In genomic region chr7:67713820-67714510, GRCm38 (mm10) we compare ENCODE assay signal across 9 mouse cellular contexts. TPM values are rescaled to one million over a fixed set of nuclear protein-coding genes. Genes with fewer than 3 reads are reported as not detected.
A peak's percentile ranks its signal among the peaks of the same experiment; 100 is the strongest.
DNase-seq lines count a peak whose midpoint lies in the region; ATAC-seq lines count a peak whose summit lies in the region.
"Had no signal": no experiment of that assay in that cellular context is flagged by ENCODE, and none has a peak within 500 bp of the region (broad histone marks: within the 10 kb centered on the region; RNA-seq: fewer than 3 reads in every experiment).

No protein-coding gene starts in this region.

- H3K27me3 ChIP-seq in intestine, embryonic 14.5 days (replicated peaks; ENCODE audit: control insufficient read depth, insufficient read depth, low read length) = no peaks in the 10 kb centered on the region
- no peaks in the 10 kb centered on the region for H3K27me3 ChIP-seq in intestine, embryonic 15.5 days (replicated peaks)
- no peaks in the 10 kb centered on the region for H3K27me3 ChIP-seq in heart, embryonic 13.5 days (replicated peaks)
- H3K27me3 ChIP-seq in midbrain, embryonic 16.5 days (ENCODE audit: control insufficient read depth, insufficient read depth, low read depth, low read length) = no peaks in the 10 kb centered on the region

- H3K9ac ChIP-seq in intestine, embryonic 14.5 days (ENCODE audit: low read length) = no peak overlapping the region
- no peak overlapping the region for H3K9ac ChIP-seq in intestine, embryonic 15.5 days
- H3K9ac ChIP-seq in heart, embryonic 13.5 days = peak overlapping the region; percentile 59
- 0 out of 2 replicates have a peak overlapping the region, but pooled peaks have one; percentile 25 for H3K9ac ChIP-seq in midbrain, embryonic 16.5 days (ENCODE audit: low read depth, low read length)
- H3K9ac ChIP-seq: liver, embryonic 14.5 days had no signal

- WGBS in intestine, embryonic 14.5 days = 75% methylated on average over 19 of the region's 19 CpGs
- 70% methylated on average over 19 of the region's 19 CpGs for WGBS in intestine, embryonic 15.5 days
- WGBS in heart, embryonic 13.5 days = 38% methylated on average over 19 of the region's 19 CpGs
- 42% methylated on average over 19 of the region's 19 CpGs for WGBS in midbrain, embryonic 16.5 days

- ATAC-seq in intestine, embryonic 14.5 days (replicated peaks; ENCODE audit: low FRiP score, low TSS enrichment, low read depth) = no peak
- ATAC-seq in intestine, embryonic 15.5 days = no peak
- ATAC-seq in heart, embryonic 13.5 days (ENCODE audit: extremely low read depth, insufficient number of reproducible peaks, low FRiP score, low TSS enrichment) = no peak
- peak; percentile 79 for ATAC-seq in midbrain, embryonic 16.5 days
- no peak for ATAC-seq in monocyte, adult 5-6 weeks (replicated peaks; ENCODE audit: insufficient number of reproducible peaks, low FRiP score, low TSS enrichment, poor library complexity, severe bottlenecking)

- H3K36me3 ChIP-seq in intestine, embryonic 14.5 days (ENCODE audit: control insufficient read depth, insufficient read depth, low read length) = peaks cover 44% of the 10 kb centered on the region
- H3K36me3 ChIP-seq in intestine, embryonic 15.5 days = peaks cover 7% of the 10 kb centered on the region
- H3K36me3 ChIP-seq in heart, embryonic 13.5 days = peaks cover 47% of the 10 kb centered on the region
- H3K36me3 ChIP-seq in midbrain, embryonic 16.5 days (ENCODE audit: control insufficient read depth, insufficient read depth, low read length) = no peaks in the 10 kb centered on the region

- H3K4me2 ChIP-seq in intestine, embryonic 14.5 days (ENCODE audit: low read length) = no peak overlapping the region
- H3K4me2 ChIP-seq in intestine, embryonic 15.5 days (replicated peaks) = no peak overlapping the region
- H3K4me2 ChIP-seq in heart, embryonic 13.5 days = peak overlapping the region; percentile 30; the same call in 1 of the 2 replicates
- H3K4me2 ChIP-seq in midbrain, embryonic 16.5 days (ENCODE audit: low read length) = peak overlapping the region; percentile 28; the same call in 1 of the 2 replicates

- peak; percentile 65 for DNase-seq in intestine, embryonic 14.5 days (ENCODE audit: low spot score)
- DNase-seq in embryo, embryonic 11.5 days (ENCODE audit: low read depth, low spot score) = peak; percentile 27
- peak; percentile 59 to 60 for DNase-seq in layer of hippocampus, postnatal 36 days
- no peak for DNase-seq in spleen, postnatal 10 days (ENCODE audit: low spot score in 2 of 2)

- no peaks in the 10 kb centered on the region; the same call in 1 of the 2 replicates for H3K4me1 ChIP-seq in intestine, embryonic 14.5 days (replicated peaks; ENCODE audit: control insufficient read depth, insufficient read depth, low read length)
- peaks cover 12% of the 10 kb centered on the region; the same call in 1 of the 2 replicates for H3K4me1 ChIP-seq in intestine, embryonic 15.5 days (replicated peaks)
- peaks cover 65% of the 10 kb centered on the region for H3K4me1 ChIP-seq in heart, embryonic 13.5 days
- peaks cover 14% of the 10 kb centered on the region for H3K4me1 ChIP-seq in midbrain, embryonic 16.5 days (ENCODE audit: control insufficient read depth, insufficient read depth, low read length)

- no peak overlapping the region for H3K27ac ChIP-seq in intestine, embryonic 14.5 days (ENCODE audit: low read depth)
- H3K27ac ChIP-seq in intestine, embryonic 15.5 days = no peak overlapping the region
- H3K27ac ChIP-seq in heart, embryonic 13.5 days (replicated peaks) = peak overlapping the region; percentile 81
- H3K27ac ChIP-seq in midbrain, embryonic 16.5 days (ENCODE audit: low read length) = peak overlapping the region; percentile 60
- H3K27ac ChIP-seq: liver, embryonic 14.5 days had no signal

- no peaks in the 10 kb centered on the region for H3K9me3 ChIP-seq in intestine, embryonic 14.5 days (ENCODE audit: control insufficient read depth, low read length)
- H3K9me3 ChIP-seq in intestine, embryonic 15.5 days = no peaks in the 10 kb centered on the region
- H3K9me3 ChIP-seq in heart, embryonic 13.5 days = no peaks in the 10 kb centered on the region
- H3K9me3 ChIP-seq in midbrain, embryonic 16.5 days (replicated peaks; ENCODE audit: control insufficient read depth, low read length, poor library complexity, severe bottlenecking) = peaks cover 3% of the 10 kb centered on the region; the same call in 1 of the 2 replicates

- H3K4me3 ChIP-seq in intestine, embryonic 14.5 days (ENCODE audit: low read depth, low read length) = no peak overlapping the region
- H3K4me3 ChIP-seq in intestine, embryonic 15.5 days (replicated peaks) = no peak overlapping the region
- no peak overlapping the region for H3K4me3 ChIP-seq in heart, embryonic 13.5 days
- H3K4me3 ChIP-seq in midbrain, embryonic 16.5 days (ENCODE audit: low read depth, low read length) = no peak overlapping the region

RNA-seq across cellular contexts. Expression of gene Synm, which starts 45.6 kb away (rescaled TPM):
- 2.3 and 2.4 TPM in 2 replicates for polyA plus RNA-seq in intestine, embryonic 14.5 days (2014; fragmentation: Nextera tagmentation; extraction: Ambion mirVana)
- polyA plus RNA-seq in intestine, embryonic 15.5 days (2015; fragmentation: Nextera tagmentation; extraction: Ambion mirVana) = 4.1 and 4.7 TPM in 2 replicates
- polyA plus RNA-seq in heart, embryonic 13.5 days (2015; fragmentation: Nextera tagmentation; extraction: Ambion mirVana) = 2.8 and 3.4 TPM in 2 replicates
- total RNA-seq in layer of hippocampus, postnatal 36 days (2021) = 10 to 100 TPM; 19.8 to 20.9 TPM
- polyA plus RNA-seq in midbrain, embryonic 16.5 days (2015; fragmentation: Nextera tagmentation; extraction: Ambion mirVana) = 4.6 and 5.1 TPM in 2 replicates
- 0.53 TPM in 1 of 3 replicates, not detected in the others for total RNA-seq in monocyte, adult 5-6 weeks (2017)

Comparison
In these comparisons a context has a peak if more than half of its experiments do, and no peak if none do; other contexts are left out.
1. DNase-seq: peak in intestine, embryonic 14.5 days (single experiment), embryo, embryonic 11.5 days (single experiment) and layer of hippocampus, postnatal 36 days (2 of 2); none in spleen, postnatal 10 days (0 of 2).
2. H3K27ac ChIP-seq: peak in heart, embryonic 13.5 days (single experiment) and midbrain, embryonic 16.5 days (single experiment); none in intestine, embryonic 14.5 days (single experiment) and intestine, embryonic 15.5 days (single experiment).
3. H3K4me2 ChIP-seq: peak in heart, embryonic 13.5 days (single experiment) and midbrain, embryonic 16.5 days (single experiment); none in intestine, embryonic 14.5 days (single experiment) and intestine, embryonic 15.5 days (single experiment).
4. H3K9ac ChIP-seq: peak in heart, embryonic 13.5 days (single experiment) and midbrain, embryonic 16.5 days (single experiment); none in intestine, embryonic 14.5 days (single experiment) and intestine, embryonic 15.5 days (single experiment).